In genomic region chr15:7404521-7404920, GRCm38 (mm10) we compare ENCODE assay signal across 22 mouse cellular contexts.
"Had no signal": no experiment of that assay in that cellular context is flagged by ENCODE, and none has a peak within 500 bp of the region (broad histone marks: within the 10 kb centered on the region; RNA-seq: fewer than 3 reads in every experiment).

No protein-coding gene starts in this region.

- H3K27ac ChIP-seq: forebrain, embryonic 15.5 days; heart, embryonic 13.5 days; heart, embryonic 15.5 days; hindbrain, embryonic 13.5 days; hindbrain, embryonic 15.5 days; hindbrain, postnatal 0 days; kidney, postnatal 0 days; limb, embryonic 13.5 days; limb, embryonic 15.5 days; liver, embryonic 12.5 days; liver, embryonic 14.5 days had no signal

- H3K36me3 ChIP-seq: forebrain, embryonic 15.5 days; heart, embryonic 13.5 days; heart, embryonic 15.5 days; hindbrain, embryonic 13.5 days; hindbrain, embryonic 15.5 days; limb, embryonic 13.5 days; limb, embryonic 15.5 days; liver, embryonic 12.5 days had no signal

- H3K4me3 ChIP-seq: forebrain, embryonic 15.5 days; heart, embryonic 13.5 days; heart, embryonic 15.5 days; hindbrain, embryonic 13.5 days; hindbrain, embryonic 15.5 days; limb, embryonic 13.5 days; limb, embryonic 15.5 days; liver, embryonic 12.5 days had no signal

- ATAC-seq: forebrain, embryonic 15.5 days; forebrain, postnatal 0 days; hindbrain, postnatal 0 days; intestine, embryonic 16.5 days; liver, embryonic 12.5 days had no signal

- H3K9ac ChIP-seq: forebrain, embryonic 15.5 days; forebrain, postnatal 0 days; heart, embryonic 13.5 days; heart, embryonic 15.5 days; hindbrain, embryonic 13.5 days; hindbrain, embryonic 15.5 days; limb, embryonic 13.5 days; limb, embryonic 15.5 days; liver, embryonic 12.5 days; liver, embryonic 14.5 days had no signal

- H3K4me1 ChIP-seq: forebrain, embryonic 15.5 days; heart, embryonic 13.5 days; heart, embryonic 15.5 days; hindbrain, embryonic 13.5 days; hindbrain, embryonic 15.5 days; limb, embryonic 15.5 days; liver, embryonic 12.5 days had no signal

- DNase-seq: forebrain, postnatal 0 days; gastrocnemius, postnatal 14 days; gastrocnemius, postnatal 36 days; heart, postnatal 14 days; heart, postnatal 36 days; kidney, adult 18-20 months; layer of hippocampus, adult 9-11 months; layer of hippocampus, postnatal 36 days; left cerebral cortex, postnatal 4 days had no signal

- H3K4me2 ChIP-seq: forebrain, embryonic 15.5 days; heart, embryonic 11.5 days; heart, embryonic 13.5 days; heart, embryonic 15.5 days; hindbrain, embryonic 13.5 days; hindbrain, embryonic 15.5 days; limb, embryonic 13.5 days; limb, embryonic 15.5 days; liver, embryonic 12.5 days had no signal

- H3K27me3 ChIP-seq: forebrain, embryonic 15.5 days; limb, embryonic 13.5 days had no signal

- H3K9me3 ChIP-seq: forebrain, embryonic 15.5 days; heart, embryonic 13.5 days; heart, embryonic 15.5 days; hindbrain, embryonic 13.5 days; hindbrain, embryonic 15.5 days; limb, embryonic 13.5 days; limb, embryonic 15.5 days; liver, embryonic 12.5 days had no signal
